Mouse (Mus musculus): Measurements from ENCODE around the gene Mgat4a. TPM values are rescaled to one million over a fixed set of nuclear protein-coding genes. Genes with fewer than 3 reads are reported as not detected.

Mgat4a gene
- total and polyA plus RNA-seq, 3 experiments, result 22.3 to 23.2 (median 22.9) TPM

DNA sequence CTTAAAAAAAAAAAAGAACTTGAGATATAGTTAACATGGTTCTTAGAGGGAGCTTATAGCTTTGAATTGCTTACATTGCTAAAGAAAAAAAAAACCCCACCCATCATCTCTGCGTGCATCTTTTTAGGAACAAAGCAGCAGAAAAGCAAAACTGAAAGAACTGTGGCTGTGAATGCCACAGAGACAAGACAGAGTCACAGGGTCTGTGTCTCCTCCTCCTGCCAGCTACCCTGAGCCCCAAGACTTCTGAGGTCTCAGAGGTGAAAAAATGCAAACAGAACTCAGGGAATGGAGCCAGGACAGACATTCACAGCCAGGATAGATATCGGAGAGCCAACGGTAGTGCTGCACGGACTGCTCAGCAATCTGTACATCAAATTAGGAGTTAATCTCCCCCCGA lies 62.9 kb downstream of the Mgat4a start (continued):
- TF ChIP-seq ELF1 (IDR thresholded peaks at IDR 0.05; ENCODE audit: low read depth, low read length) (0 out of 2 replicates have a peak, but pooled peaks have one; percentile 6), NELFE (IDR thresholded peaks at IDR 0.05; ENCODE audit: low read depth, low read length) (no peak), MAX (IDR thresholded peaks at IDR 0.05; ENCODE audit: low read length) (peak; percentile 11; the same call in 1 of the 2 replicates), POLR2A (IDR thresholded peaks at IDR 0.05; ENCODE audit: low read depth, low read length) (peak; percentile 51; the same call in 1 of the 2 replicates), SIN3A (IDR thresholded peaks at IDR 0.05; ENCODE audit: low read length) (0 out of 2 replicates have a peak, but pooled peaks have one; percentile 29), JUND (conservative IDR thresholded peaks at IDR 0.05; ENCODE audit: low read depth, low read length) (no peak), POLR2AphosphoS2 (IDR thresholded peaks at IDR 0.05; ENCODE audit: low read depth, low read length) (no peak), JUN (IDR thresholded peaks at IDR 0.05; ENCODE audit: insufficient read depth, low read depth, low read length) (no peak), CTCF (conservative IDR thresholded peaks at IDR 0.05 in 1 of 2, IDR thresholded peaks at IDR 0.05 in 1 of 2; ENCODE audit: low read depth in 2 of 2, low read length in 2 of 2) (no peak), RAD21 (IDR thresholded peaks at IDR 0.05; ENCODE audit: low read depth, low read length) (no peak; the same call in 1 of the 2 replicates), ZC3H11A (IDR thresholded peaks at IDR 0.05; ENCODE audit: low read depth, low read length) (no peak)

DNA sequence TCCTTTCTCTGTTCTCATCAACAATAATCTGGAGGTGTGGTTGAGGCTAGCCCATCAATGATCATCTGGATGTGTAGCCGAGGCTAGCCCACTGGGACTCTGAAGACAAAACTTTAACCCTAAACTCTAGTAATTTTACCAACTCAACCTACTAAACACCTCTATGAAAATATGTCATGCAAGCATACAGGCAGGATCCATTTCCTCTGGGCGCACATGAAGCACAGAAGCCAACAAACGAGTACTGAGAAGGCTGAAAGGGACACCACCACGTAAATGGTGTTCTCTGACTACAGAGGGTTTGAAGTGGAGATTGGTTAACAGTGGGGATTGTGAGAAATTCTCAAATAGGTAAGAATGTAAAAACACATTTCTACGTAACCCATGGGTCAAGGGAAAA lies 63.6 kb downstream of the Mgat4a start:
- peaks cover 27% of the 10 kb centered on the region for H3K79me2 ChIP-seq (replicated peaks; ENCODE audit: control insufficient read depth, extremely low read depth, insufficient read depth, poor library complexity, severe bottlenecking)
- dilution Hi-C loops (cut with MboI; ENCODE audit: extremely low pct_ligation_motif_present, extremely low pct_unique_long_range_greater_than_20kb, low sequenced_read_pairs) (no loop called here), in situ Hi-C loops (cut with MboI; ENCODE audit: low pct_ligation_motif_present, low pct_unique_long_range_greater_than_20kb, low sequenced_read_pairs) (no loop called here)
- H3K4me2 ChIP-seq (ENCODE audit: insufficient read depth, low read depth, poor library complexity, severe bottlenecking), result no peak overlapping the region
- TF ChIP-seq MYC (IDR thresholded peaks at IDR 0.05; ENCODE audit: low read depth, low read length) (no peak), SMC3 (IDR thresholded peaks at IDR 0.05; ENCODE audit: low read depth, low read length) (no peak), RCOR1 (conservative IDR thresholded peaks at IDR 0.05; ENCODE audit: low read depth, low read length) (no peak), RAD21 (IDR thresholded peaks at IDR 0.05; ENCODE audit: low read depth, low read length) (no peak), POLR2AphosphoS2 (IDR thresholded peaks at IDR 0.05; ENCODE audit: low read depth, low read length) (no peak), ZNF384 (IDR thresholded peaks at IDR 0.05; ENCODE audit: low read depth, low read length) (no peak), GABPA (IDR thresholded peaks at IDR 0.05; ENCODE audit: insufficient replicate concordance, low read depth, low read length) (no peak), ELF1 (IDR thresholded peaks at IDR 0.05; ENCODE audit: low read depth, low read length) (no peak), MAX (IDR thresholded peaks at IDR 0.05; ENCODE audit: low read length) (no peak), E2F4 (IDR thresholded peaks at IDR 0.05; ENCODE audit: insufficient replicate concordance, low read depth, low read length) (no peak), IRF4 (IDR thresholded peaks at IDR 0.05; ENCODE audit: low read depth, low read length) (no peak), CTCF (conservative IDR thresholded peaks at IDR 0.05 in 1 of 2, IDR thresholded peaks at IDR 0.05 in 1 of 2; ENCODE audit: low read depth in 2 of 2, low read length in 2 of 2) (no peak)
- H3K27me3 ChIP-seq (replicated peaks), result no peaks in the 10 kb centered on the region
- peaks cover 7 to 15% of the 10 kb centered on the region in 2 experiments for H3K36me3 ChIP-seq (replicated peaks in 1 of 2; ENCODE audit: control insufficient read depth in 1 of 2, insufficient read depth in 1 of 2, low read length in 1 of 2)
- no peak for DNase-seq (ENCODE audit: extremely low read depth)
- peaks cover 18 to 85% of the 10 kb centered on the region in 2 experiments for H3K4me1 ChIP-seq (ENCODE audit: control insufficient read depth in 1 of 2, insufficient read depth in 2 of 2)
- no peaks in the 10 kb centered on the region for H3K9me3 ChIP-seq (replicated peaks; ENCODE audit: low read length)
- no peak overlapping the region for H3K9ac ChIP-seq (ENCODE audit: insufficient read depth, low read depth)
- H3K27ac ChIP-seq (ENCODE audit: insufficient read depth, low read depth), result peak overlapping the region; percentile 63
- H3K4me3 ChIP-seq (replicated peaks in 1 of 3; ENCODE audit: low read depth in 2 of 3, low read length in 2 of 3, poor library complexity in 1 of 3), result no peak overlapping the region

DNA sequence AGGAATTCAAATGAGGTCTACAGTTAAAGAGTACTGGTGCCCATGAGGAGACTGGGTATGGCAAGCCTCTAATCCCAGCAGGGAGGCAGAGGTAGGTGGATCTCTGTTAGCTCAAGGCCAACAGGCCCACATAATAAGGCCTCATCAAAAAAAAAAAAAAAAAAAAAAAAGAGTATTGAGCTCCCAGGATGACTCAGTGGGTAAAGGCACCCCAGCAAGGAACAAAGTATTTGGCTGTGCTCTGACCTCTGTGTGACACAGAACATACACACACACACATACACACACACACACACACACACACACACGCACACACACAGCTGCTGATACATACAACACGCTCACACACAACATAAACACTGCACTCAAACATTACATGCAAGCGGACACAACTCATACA lies 65.5 kb downstream of the Mgat4a start:
- peak overlapping the region; percentile 34 for H3K4me2 ChIP-seq (ENCODE audit: insufficient read depth, low read depth, poor library complexity, severe bottlenecking)
- no peaks in the 10 kb centered on the region for H3K9me3 ChIP-seq (replicated peaks; ENCODE audit: low read length)
- H3K27ac ChIP-seq (ENCODE audit: insufficient read depth, low read depth), result peak overlapping the region; percentile 93
- in situ Hi-C loops (cut with MboI; ENCODE audit: low pct_ligation_motif_present, low pct_unique_long_range_greater_than_20kb, low sequenced_read_pairs), result no loop called here
- no peaks in the 10 kb centered on the region for H3K27me3 ChIP-seq (replicated peaks)
- TF ChIP-seq EP300 (IDR thresholded peaks at IDR 0.05; ENCODE audit: low read length), result peak; percentile 66
- peak; percentile 32; the same call in 1 of the 2 replicates for TF ChIP-seq JUN (IDR thresholded peaks at IDR 0.05; ENCODE audit: insufficient read depth, low read depth, low read length)
- no peak for TF ChIP-seq SMC3 (IDR thresholded peaks at IDR 0.05; ENCODE audit: low read depth, low read length)
- peak; percentile 85 for TF ChIP-seq IRF4 (IDR thresholded peaks at IDR 0.05; ENCODE audit: low read depth, low read length)
- TF ChIP-seq JUND (conservative IDR thresholded peaks at IDR 0.05; ENCODE audit: low read depth, low read length), result peak; percentile 71
- TF ChIP-seq ZNF384 (IDR thresholded peaks at IDR 0.05; ENCODE audit: low read depth, low read length), result peak; percentile 93
- 0 out of 2 replicates have a peak, but pooled peaks have one; percentile 10 for TF ChIP-seq MYC (IDR thresholded peaks at IDR 0.05; ENCODE audit: low read depth, low read length)
- no peak for TF ChIP-seq CHD2 (IDR thresholded peaks at IDR 0.05; ENCODE audit: low read length)
- TF ChIP-seq MEF2A (IDR thresholded peaks at IDR 0.05; ENCODE audit: borderline replicate concordance, low read depth, low read length), result peak; percentile 40; the same call in 1 of the 2 replicates
- peaks cover 27% of the 10 kb centered on the region for H3K79me2 ChIP-seq (replicated peaks; ENCODE audit: control insufficient read depth, extremely low read depth, insufficient read depth, poor library complexity, severe bottlenecking)
- no peak overlapping the region for H3K9ac ChIP-seq (ENCODE audit: insufficient read depth, low read depth)
- peaks cover 21 to 87% of the 10 kb centered on the region in 2 experiments for H3K4me1 ChIP-seq (ENCODE audit: control insufficient read depth in 1 of 2, insufficient read depth in 2 of 2)
- peaks cover 0 to 12% of the 10 kb centered on the region in 2 experiments for H3K36me3 ChIP-seq (replicated peaks in 1 of 2; ENCODE audit: control insufficient read depth in 1 of 2, insufficient read depth in 1 of 2, low read length in 1 of 2)
- dilution Hi-C loops (cut with MboI; ENCODE audit: extremely low pct_ligation_motif_present, extremely low pct_unique_long_range_greater_than_20kb, low sequenced_read_pairs), result no loop called here
- H3K4me3 ChIP-seq (replicated peaks in 1 of 3; ENCODE audit: low read depth in 2 of 3, low read length in 2 of 3, poor library complexity in 1 of 3), result no peak overlapping the region
- no peak for DNase-seq (ENCODE audit: extremely low read depth)
